Mouse (Mus musculus): ENCODE results near the gene Hist1h2ak. TPM values are rescaled to one million over a fixed set of nuclear protein-coding genes. Genes with fewer than 3 reads are reported as not detected.

Hist1h2ak gene
- total RNA-seq, 1 experiment from 2014 or later, result 46.9 TPM

- no peak for ATAC-seq (replicated peaks; ENCODE audit: insufficient number of reproducible peaks, low FRiP score, low TSS enrichment, poor library complexity, severe bottlenecking)
Measured at GRCm38 (mm10) chr13:21706669-21707068, 47.0 kb downstream of the Hist1h2ak start.

Other genes with a start within 250 kb of the Hist1h2ak start
- 2.4 to 8.3 TPM (median 3.2 TPM) in 3 replicates for gene Zkscan8, start 222.7 kb downstream of the Hist1h2ak start, total RNA-seq (2017)
- not detected in 3 replicates for gene Olfr1366, start 211.0 kb downstream of the Hist1h2ak start, total RNA-seq (2017)
- gene Olfr1535, start 193.9 kb downstream of the Hist1h2ak start, total RNA-seq (2017), result not detected in 3 replicates
- not detected in 3 replicates for gene Olfr1364, start 172.1 kb downstream of the Hist1h2ak start, total RNA-seq (2017)
- gene Olfr1362, start 139.8 kb downstream of the Hist1h2ak start, total RNA-seq (2017), result not detected in 3 replicates
- gene Olfr11, start 111.3 kb downstream of the Hist1h2ak start, total RNA-seq (2017), result not detected in 3 replicates
- gene Olfr1361, start 90.4 kb downstream of the Hist1h2ak start, total RNA-seq (2017), result not detected in 3 replicates
- gene Olfr1360, start 76.4 kb downstream of the Hist1h2ak start, total RNA-seq (2017), result not detected in 3 replicates
- gene Olfr1359, start 55.7 kb downstream of the Hist1h2ak start, total RNA-seq (2017), result not detected in 3 replicates
- gene Hist1h2bl, start 37.7 kb downstream of the Hist1h2ak start, total RNA-seq (2017), result 7.1 to 7.9 TPM in 2 of 3 replicates, not detected in the other
- gene Hist1h2ai, start 37.4 kb downstream of the Hist1h2ak start, total RNA-seq (2017), result 159 to 372 TPM (median 273 TPM) in 3 replicates
- gene Hist1h3h, start 36.2 kb downstream of the Hist1h2ak start, total RNA-seq (2017), result 7.2 to 20.1 TPM (median 13.0 TPM) in 3 replicates
- gene Hist1h2bm, start 31.8 kb downstream of the Hist1h2ak start, total RNA-seq (2017), result 4.9 to 12.8 TPM (median 8.3 TPM) in 3 replicates
- 8.3 to 34.5 TPM (median 21.9 TPM) in 3 replicates for gene Hist1h4j, start 18.8 kb downstream of the Hist1h2ak start, total RNA-seq (2017)
- 57.7 to 141 TPM (median 135 TPM) in 3 replicates for gene Hist1h4k, start 3.3 kb downstream of the Hist1h2ak start, total RNA-seq (2017)
- gene Hist1h2bn, start 296 bp upstream of the Hist1h2ak start, total RNA-seq (2017), result 54.5 to 81.8 TPM (median 76.8 TPM) in 3 replicates
- 74.2 to 131 TPM (median 93.8 TPM) in 3 replicates for gene Hist1h1b, start 26.8 kb upstream of the Hist1h2ak start, total RNA-seq (2017)
- 8.6 to 11.4 TPM in 2 of 3 replicates, not detected in the other for gene Hist1h3i, start 29.5 kb upstream of the Hist1h2ak start, total RNA-seq (2017)
- gene Hist1h2an, start 33.4 kb upstream of the Hist1h2ak start, total RNA-seq (2017), result 15.0 to 50.0 TPM (median 36.2 TPM) in 3 replicates
- gene Hist1h2bp, start 33.6 kb upstream of the Hist1h2ak start, total RNA-seq (2017), result 5.2 to 12.6 TPM (median 8.0 TPM) in 3 replicates
- gene Hist1h2bq, start 56.4 kb upstream of the Hist1h2ak start, total RNA-seq (2017), result 1.1 to 64.9 TPM (median 28.6 TPM) in 3 replicates
- 114 TPM in 1 of 3 replicates, not detected in the others for gene Hist1h2ao, start 56.6 kb upstream of the Hist1h2ak start, total RNA-seq (2017)
- gene Hist1h4m, start 57.9 kb upstream of the Hist1h2ak start, total RNA-seq (2017), result 43.0 to 386 TPM (median 131 TPM) in 3 replicates
- gene Hist1h4n, start 78.4 kb upstream of the Hist1h2ak start, total RNA-seq (2017), result 19.1 to 188 TPM (median 85.7 TPM) in 3 replicates
- 9.0 to 155 TPM (median 73.9 TPM) in 3 replicates for gene Hist1h2ap, start 79.7 kb upstream of the Hist1h2ak start, total RNA-seq (2017)
- 18.5 to 55.6 TPM (median 45.1 TPM) in 3 replicates for gene Hist1h2br, start 79.9 kb upstream of the Hist1h2ak start, total RNA-seq (2017)
- 2.1 to 2.6 TPM in 2 of 3 replicates, not detected in the other for gene Zfp184, start 191.3 kb upstream of the Hist1h2ak start, total RNA-seq (2017)
- gene Pom121l2, start 227.4 kb upstream of the Hist1h2ak start, total RNA-seq (2017), result 0.32 to 0.78 TPM in 2 of 3 replicates, not detected in the other

Measured in monocyte, adult 5-6 weeks (primary cell).